Mouse (Mus musculus) stomach, embryonic 15.5 days (tissue): Measurements from ENCODE around the gene Abcb5. TPM values are rescaled to one million over a fixed set of nuclear protein-coding genes. Genes with fewer than 3 reads are reported as not detected.
A peak's percentile ranks its signal among the peaks of the same experiment; 100 is the strongest.
"Not testable (repeated sequence)": the region's sequence is repeated elsewhere in the genome, so short reads cannot be mapped to it uniquely, and the experiment has no call there.

Experiments used
- ATAC-seq: fragments of 200-750 bp; cut with Nextera tagmentation; 2 replicates; pipeline ENCODE4 v1.8.0; 2017; ENCODE audit warnings: low read depth, moderate number of reproducible peaks, moderate TSS enrichment; ENCODE audit not compliant: insufficient read depth, low FRiP score
- H3K27ac ChIP-seq: fragments of 300-500 bp; sonication (generic); 2 replicates; pipeline ENCODE4 v1.5.1; 2015; ENCODE audit warnings: mild to moderate bottlenecking, inconsistent platforms
- H3K27me3 ChIP-seq: fragments of 300-500 bp; sonication (generic); replicated peaks from 2 replicates; pipeline ENCODE4 v1.6.1; 2015; ENCODE audit warnings: inconsistent platforms
- H3K36me3 ChIP-seq: fragments of 300-500 bp; sonication (generic); 2 replicates; pipeline ENCODE4 v1.6.1; 2015; ENCODE audit warnings: inconsistent platforms
- H3K4me1 ChIP-seq: fragments of 300-500 bp; sonication (generic); 2 replicates; pipeline ENCODE4 v1.6.1; 2015; ENCODE audit warnings: inconsistent platforms
- H3K4me2 ChIP-seq: fragments of 300-500 bp; sonication (generic); 2 replicates; pipeline ENCODE4 v1.6.1; 2015; ENCODE audit warnings: mild to moderate bottlenecking, inconsistent platforms
- H3K4me3 ChIP-seq: fragments of 300-500 bp; sonication (generic); replicated peaks from 2 replicates; pipeline ENCODE4 v1.5.1; 2015; ENCODE audit warnings: inconsistent platforms
- H3K9ac ChIP-seq: fragments of 300-500 bp; sonication (generic); 2 replicates; pipeline ENCODE4 v1.6.1; 2015; ENCODE audit warnings: inconsistent platforms
- H3K9me3 ChIP-seq: fragments of 300-500 bp; sonication (generic); 2 replicates; pipeline ENCODE4 v1.6.1; 2016; ENCODE audit warnings: inconsistent platforms
- WGBS: fragments of 180-500 bp; shearing (Covaris S2); methylation state at CpG from one replicate; pipeline ENCODE4 v1.1.7; 2015; 5-methylcytosine and 5-hydroxymethylcytosine counted together
- polyA plus RNA-seq: library from polyadenylated mRNA; unstranded; fragments of >200 nt; fragmentation: Nextera tagmentation; extraction: Ambion mirVana; gene quantifications from 2 replicates; pipeline ENCODE4 v1.2.1, GENCODE M21; 2015

Gene Abcb5
- not detected in 2 replicates for polyA plus RNA-seq

DNA sequence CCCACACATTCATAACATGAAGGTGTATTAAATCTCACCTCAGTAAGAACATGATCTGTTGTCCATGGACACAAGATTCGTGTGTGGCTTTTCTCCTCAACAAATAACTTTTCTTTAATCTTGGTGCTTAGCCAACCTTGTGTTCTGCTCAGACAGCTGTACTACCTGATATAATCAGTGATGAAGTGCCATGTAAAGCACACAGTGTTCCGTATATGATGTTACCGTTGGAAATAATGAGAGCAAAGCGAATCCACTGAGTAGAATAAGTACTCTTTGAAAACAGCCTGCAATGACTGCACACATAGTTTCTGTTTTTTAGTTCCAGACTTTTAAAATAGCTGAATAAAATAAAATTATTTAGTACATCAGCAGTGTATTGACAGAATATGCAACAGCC, at the start of gene Abcb5:
TSS of gene Abcb5 (minus strand) at position 101 of the 400 bp plus-strand sequence.
- H3K27me3 ChIP-seq, result no peaks in the 10 kb centered on the region
- no peaks in the 10 kb centered on the region for H3K4me1 ChIP-seq
- no peak within 1 kb of the TSS for H3K4me2 ChIP-seq
- no peaks in the 10 kb centered on the region for H3K36me3 ChIP-seq
- ATAC-seq, result no peak
- H3K4me3 ChIP-seq, result no peak within 1 kb of the TSS
- H3K27ac ChIP-seq, result no peak within 1 kb of the TSS
- H3K9me3 ChIP-seq, result no peaks in the 10 kb centered on the region
- no peak within 1 kb of the TSS for H3K9ac ChIP-seq
- 75% methylated on average over 4 of the region's 4 CpGs for WGBS

DNA sequence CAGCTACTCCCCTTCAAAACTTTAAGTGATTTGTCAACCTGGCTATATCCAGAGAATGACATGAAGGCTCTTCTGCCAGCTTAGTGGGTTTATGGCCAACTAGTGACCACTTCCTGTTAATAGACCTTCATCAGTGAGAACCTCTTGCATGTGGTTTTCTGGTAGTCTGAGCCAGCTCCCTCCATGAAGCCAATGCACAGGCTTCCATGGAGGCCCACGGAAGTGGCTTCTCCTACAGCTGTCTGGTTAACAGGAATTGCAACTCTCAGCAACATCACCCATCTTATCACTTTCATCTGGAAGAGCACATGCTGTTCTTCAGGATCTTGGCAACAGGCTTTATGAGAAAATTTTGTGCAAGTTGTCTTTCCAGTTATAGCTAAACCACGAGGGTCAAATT, 33.0 kb upstream of the Abcb5 start:
- no peaks in the 10 kb centered on the region for H3K27me3 ChIP-seq
- H3K27ac ChIP-seq, result no peak overlapping the region
- no peaks in the 10 kb centered on the region for H3K9me3 ChIP-seq
- H3K4me2 ChIP-seq, result no peak overlapping the region
- H3K4me3 ChIP-seq, result no peak overlapping the region
- no peak overlapping the region for H3K9ac ChIP-seq
- H3K36me3 ChIP-seq, result no peaks in the 10 kb centered on the region
- no peaks in the 10 kb centered on the region for H3K4me1 ChIP-seq
- no peak for ATAC-seq
- 59% methylated on average over 2 of the region's 2 CpGs for WGBS

DNA sequence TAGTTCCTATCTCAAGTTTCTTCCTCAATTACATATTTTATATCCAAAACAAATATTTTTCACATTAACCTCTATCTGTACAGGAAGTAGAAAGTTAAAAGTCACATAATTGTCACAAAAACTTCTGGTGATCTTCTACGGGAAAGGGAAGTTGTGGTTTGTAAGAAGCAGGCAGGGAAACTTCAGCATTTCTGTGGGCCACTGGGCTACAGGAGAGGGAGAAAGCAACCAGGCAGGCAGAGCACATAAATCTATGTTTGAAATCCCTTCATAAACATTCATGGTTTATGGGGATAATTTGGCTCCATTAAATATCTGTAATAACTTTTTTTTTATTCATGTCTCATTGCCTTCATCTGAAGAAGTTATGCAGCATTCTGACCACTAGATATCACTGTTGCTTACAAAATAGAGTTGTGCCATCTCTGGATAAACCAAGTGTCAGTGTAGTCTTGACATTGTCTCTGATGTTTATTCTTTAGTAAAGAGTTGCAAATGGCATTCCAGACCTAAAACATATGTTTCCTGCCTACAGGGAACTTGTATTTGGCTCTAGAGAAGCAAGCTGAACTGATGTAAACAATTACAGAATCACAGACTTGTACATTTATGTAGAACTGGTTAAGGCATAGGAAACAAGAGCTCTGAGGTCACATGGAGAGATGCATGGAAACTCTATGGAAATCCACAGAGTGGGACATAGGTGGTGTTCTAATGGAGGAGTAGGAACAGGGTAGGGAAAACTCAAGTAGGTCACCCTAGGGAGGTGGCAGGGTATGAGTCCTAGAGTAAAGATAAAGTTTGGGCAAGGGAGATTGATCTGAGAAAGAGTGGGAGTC, 28.3 kb upstream of the Abcb5 start:
- Histone ChIP-seq H3K4me2 (no peak overlapping the region), H3K36me3 (no peaks in the 10 kb centered on the region), H3K27me3 (no peaks in the 10 kb centered on the region), H3K9ac (no peak overlapping the region), H3K9me3 (peaks cover 3% of the 10 kb centered on the region; the same call in 1 of the 2 replicates), H3K4me1 (no peaks in the 10 kb centered on the region), H3K27ac (no peak overlapping the region), H3K4me3 (no peak overlapping the region)
- WGBS, result 62% methylated on average over 1 of the region's 1 CpGs
- ATAC-seq, result peak; percentile 31; the same call in 1 of the 2 replicates

DNA sequence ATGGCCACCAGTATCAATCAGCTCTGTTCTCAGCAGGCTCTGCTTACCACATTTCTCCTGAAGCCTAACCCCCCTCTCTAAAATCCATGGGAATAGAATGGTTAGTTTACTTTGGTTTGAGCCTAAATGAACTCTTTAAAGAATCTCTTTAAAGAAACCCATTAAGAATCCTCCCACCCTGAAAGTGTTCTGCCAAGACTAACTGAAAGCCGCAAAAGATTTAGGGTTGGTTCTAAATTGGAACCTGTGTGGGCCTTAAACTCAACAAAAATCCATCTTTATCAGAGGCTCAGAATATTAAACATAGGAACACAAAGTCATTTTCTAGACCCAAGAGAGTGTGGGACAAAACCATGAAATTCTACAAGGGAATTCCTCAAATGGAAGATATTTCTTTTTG, 18.6 kb upstream of the Abcb5 start:
- 61% methylated on average over 1 of the region's 1 CpGs for WGBS
- H3K4me1 ChIP-seq, result no peaks in the 10 kb centered on the region
- ATAC-seq, result no peak
- H3K27me3 ChIP-seq, result no peaks in the 10 kb centered on the region
- H3K4me2 ChIP-seq, result no peak overlapping the region
- H3K4me3 ChIP-seq, result no peak overlapping the region
- H3K27ac ChIP-seq, result no peak overlapping the region
- no peaks in the 10 kb centered on the region for H3K9me3 ChIP-seq
- H3K9ac ChIP-seq, result no peak overlapping the region
- H3K36me3 ChIP-seq, result no peaks in the 10 kb centered on the region

DNA sequence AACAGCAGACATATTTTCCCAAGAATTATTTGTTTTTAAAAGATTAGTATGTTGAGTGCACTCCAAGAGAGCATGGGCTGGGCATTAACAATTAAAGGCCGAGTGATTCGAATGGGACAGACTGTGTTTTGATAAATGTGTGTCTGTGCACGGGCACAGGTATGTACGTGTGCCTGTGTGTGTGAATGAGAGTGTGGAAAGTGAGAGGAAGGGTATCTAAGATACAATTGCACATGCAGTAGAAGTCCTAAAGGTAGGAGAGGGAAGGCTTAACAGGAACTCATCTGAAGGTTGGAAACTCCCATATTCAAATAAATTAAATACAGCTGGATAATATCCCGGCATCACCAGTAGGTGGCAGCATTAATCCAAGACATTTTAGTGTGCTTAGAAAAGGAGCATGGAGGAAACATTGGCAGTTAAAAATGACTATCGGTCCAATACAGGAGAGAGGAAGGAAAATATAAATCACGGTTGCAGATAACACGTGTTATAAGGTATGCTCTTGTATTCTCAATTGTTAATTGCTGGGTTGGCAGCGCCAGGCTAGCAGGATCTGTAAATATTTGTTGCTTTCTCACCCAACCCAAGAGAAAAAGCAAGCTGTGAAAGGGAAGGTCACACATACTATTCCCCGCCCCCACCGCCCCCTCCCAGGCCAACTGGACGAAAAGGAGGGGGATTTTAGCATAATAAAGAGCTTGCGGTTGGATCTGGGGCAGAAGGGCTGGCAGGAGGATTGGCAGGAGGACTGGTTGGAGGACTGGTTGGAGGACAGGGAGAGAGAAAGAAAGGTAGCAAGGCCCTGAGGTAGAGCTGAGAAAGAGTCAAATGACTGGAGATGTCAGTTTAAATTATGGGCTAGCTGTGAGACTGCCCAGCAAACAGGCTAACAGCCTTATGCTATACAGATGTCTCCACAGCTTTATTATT, 35.6 kb downstream of the Abcb5 start:
- no peaks in the 10 kb centered on the region for H3K36me3 ChIP-seq
- H3K4me2 ChIP-seq, result 0 out of 2 replicates have a peak overlapping the region, but pooled peaks have one; percentile 17
- H3K9ac ChIP-seq, result no peak overlapping the region
- 22% methylated on average over 13 of the region's 13 CpGs for WGBS
- H3K4me1 ChIP-seq, result no peaks in the 10 kb centered on the region
- no peak overlapping the region for H3K27ac ChIP-seq
- no peak overlapping the region for H3K4me3 ChIP-seq
- no peaks in the 10 kb centered on the region for H3K27me3 ChIP-seq
- peak; percentile 71 for ATAC-seq
- no peaks in the 10 kb centered on the region for H3K9me3 ChIP-seq

DNA sequence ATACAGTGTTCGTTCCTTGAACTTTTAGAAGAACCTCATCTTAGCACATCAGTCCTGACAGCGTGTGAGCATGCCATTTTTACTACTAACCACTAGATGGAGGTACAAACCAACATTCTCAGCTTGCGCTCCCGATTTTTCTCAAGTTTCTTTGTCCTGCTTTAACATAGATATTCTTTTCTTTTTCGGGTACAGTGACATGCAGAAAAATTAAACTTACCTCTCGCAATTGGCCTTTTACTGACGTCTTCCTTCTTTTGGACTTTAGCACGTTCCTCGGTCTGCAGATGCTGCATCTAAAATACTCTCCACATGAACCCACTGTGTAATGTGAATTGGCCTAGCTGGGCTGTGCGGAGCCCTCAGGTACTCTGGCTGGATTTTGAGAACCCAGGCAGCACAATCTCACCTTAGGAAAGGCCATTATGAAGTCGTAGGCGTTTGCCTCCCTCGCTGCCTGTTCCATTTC, 39.4 kb downstream of the Abcb5 start:
- no peaks in the 10 kb centered on the region for H3K27me3 ChIP-seq
- H3K4me1 ChIP-seq, result no peaks in the 10 kb centered on the region
- peak overlapping the region; percentile 40; the same call in 1 of the 2 replicates for H3K4me2 ChIP-seq
- no peaks in the 10 kb centered on the region for H3K9me3 ChIP-seq
- H3K9ac ChIP-seq, result no peak overlapping the region
- H3K27ac ChIP-seq, result no peak overlapping the region
- 15% methylated on average over 13 of the region's 13 CpGs for WGBS
- no peaks in the 10 kb centered on the region for H3K36me3 ChIP-seq
- H3K4me3 ChIP-seq, result no peak overlapping the region
- ATAC-seq, result no peak

DNA sequence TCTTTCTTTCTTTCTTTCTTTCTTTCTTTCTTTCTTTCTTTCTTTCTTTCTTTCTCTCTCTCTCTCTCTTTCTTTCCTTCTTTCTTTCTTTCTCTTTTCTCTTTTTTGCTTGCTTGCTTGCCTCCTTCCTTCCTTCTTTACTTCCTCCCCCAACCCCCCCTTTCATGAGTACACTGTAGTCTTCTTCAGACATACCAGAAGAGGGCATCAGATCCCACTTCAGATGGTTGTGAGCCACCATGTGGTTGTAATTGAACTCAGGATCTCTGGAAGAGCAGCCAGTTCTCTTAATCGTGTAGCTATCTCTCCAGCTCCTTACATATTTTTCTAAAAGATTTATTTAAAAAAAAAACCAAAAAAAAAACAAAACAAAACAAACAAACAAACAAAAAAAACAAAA, 42.3 kb downstream of the Abcb5 start:
- not testable (repeated sequence) for ATAC-seq, H3K9me3 ChIP-seq, H3K36me3 ChIP-seq, H3K9ac ChIP-seq, H3K27me3 ChIP-seq, H3K4me2 ChIP-seq, H3K27ac ChIP-seq, H3K4me1 ChIP-seq, H3K4me3 ChIP-seq
- 44% methylated on average over 1 of the region's 1 CpGs for WGBS

DNA sequence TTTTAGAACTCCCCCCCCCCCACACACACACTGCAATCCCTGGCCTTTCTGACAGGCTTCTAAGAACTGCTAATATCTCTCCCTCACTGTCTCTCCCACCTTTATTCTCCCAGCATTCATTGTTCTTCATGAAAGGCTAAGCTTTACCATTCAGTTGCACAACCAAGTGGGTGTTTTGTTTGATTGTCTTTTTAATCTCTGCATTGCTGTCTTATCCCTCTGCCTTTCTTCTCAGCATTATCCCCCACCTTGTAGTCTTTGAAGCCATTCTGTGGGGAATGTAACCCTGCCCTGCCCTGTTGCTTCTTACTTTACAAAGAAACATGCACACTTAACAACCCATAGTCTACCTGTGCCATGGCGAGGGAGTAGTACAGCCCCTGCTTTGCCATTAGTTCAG, 48.5 kb downstream of the Abcb5 start:
- H3K9me3 ChIP-seq, result no peaks in the 10 kb centered on the region
- 46% methylated on average over 1 of the region's 1 CpGs for WGBS
- no peak overlapping the region for H3K4me3 ChIP-seq
- H3K9ac ChIP-seq, result no peak overlapping the region
- no peaks in the 10 kb centered on the region for H3K27me3 ChIP-seq
- ATAC-seq, result no peak
- no peaks in the 10 kb centered on the region for H3K4me1 ChIP-seq
- H3K27ac ChIP-seq, result no peak overlapping the region
- H3K4me2 ChIP-seq, result no peak overlapping the region
- H3K36me3 ChIP-seq, result no peaks in the 10 kb centered on the region

DNA sequence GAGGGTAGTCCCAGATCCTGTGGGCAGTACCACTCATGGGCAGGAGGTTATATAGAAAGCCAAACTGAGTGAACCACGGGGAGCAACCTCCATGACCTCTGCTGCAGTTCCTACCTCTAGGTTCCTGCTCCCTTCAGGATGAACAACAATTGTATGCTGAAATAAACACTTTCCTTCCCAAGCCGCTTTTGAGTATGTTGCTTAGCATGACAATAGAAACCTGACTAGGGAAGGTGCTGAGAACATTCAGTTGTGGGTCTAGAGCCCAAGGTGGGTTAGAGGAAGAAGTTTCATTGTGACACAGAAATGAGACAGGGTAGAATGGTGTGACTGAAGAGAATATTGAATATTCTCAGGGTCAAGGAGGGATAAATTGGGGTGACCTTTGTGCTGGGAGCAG, 55.9 kb downstream of the Abcb5 start:
- ATAC-seq, result no peak
- Histone ChIP-seq H3K4me2 (no peak overlapping the region), H3K9ac (no peak overlapping the region), H3K4me1 (no peaks in the 10 kb centered on the region), H3K4me3 (no peak overlapping the region), H3K27me3 (no peaks in the 10 kb centered on the region), H3K9me3 (no peaks in the 10 kb centered on the region), H3K27ac (no peak overlapping the region), H3K36me3 (no peaks in the 10 kb centered on the region)
- 82% methylated on average over 2 of the region's 2 CpGs for WGBS

DNA sequence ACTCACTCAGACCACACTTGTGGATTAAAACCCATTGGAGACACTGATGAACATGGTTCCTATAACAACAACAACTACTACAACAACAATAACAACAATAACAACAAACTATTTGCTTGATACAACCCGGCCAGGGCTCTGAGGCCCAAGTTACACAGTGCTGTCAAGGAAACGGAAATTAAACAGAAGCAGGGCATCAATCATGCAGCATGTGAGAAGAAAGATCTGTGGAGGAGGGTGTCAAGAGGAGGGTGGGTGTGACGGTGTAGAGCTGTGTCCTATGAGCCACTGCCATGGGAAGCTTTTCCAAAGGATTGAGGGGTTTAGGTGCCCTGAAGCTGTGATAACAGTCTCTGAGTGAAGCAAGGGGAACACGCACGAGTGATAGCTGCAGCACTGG, 64.0 kb downstream of the Abcb5 start:
- Histone ChIP-seq H3K4me3 (no peak overlapping the region), H3K9ac (no peak overlapping the region), H3K4me1 (no peaks in the 10 kb centered on the region), H3K27me3 (no peaks in the 10 kb centered on the region), H3K27ac (no peak overlapping the region), H3K4me2 (no peak overlapping the region), H3K9me3 (no peaks in the 10 kb centered on the region), H3K36me3 (no peaks in the 10 kb centered on the region)
- 26% methylated on average over 5 of the region's 5 CpGs for WGBS
- no peak for ATAC-seq

DNA sequence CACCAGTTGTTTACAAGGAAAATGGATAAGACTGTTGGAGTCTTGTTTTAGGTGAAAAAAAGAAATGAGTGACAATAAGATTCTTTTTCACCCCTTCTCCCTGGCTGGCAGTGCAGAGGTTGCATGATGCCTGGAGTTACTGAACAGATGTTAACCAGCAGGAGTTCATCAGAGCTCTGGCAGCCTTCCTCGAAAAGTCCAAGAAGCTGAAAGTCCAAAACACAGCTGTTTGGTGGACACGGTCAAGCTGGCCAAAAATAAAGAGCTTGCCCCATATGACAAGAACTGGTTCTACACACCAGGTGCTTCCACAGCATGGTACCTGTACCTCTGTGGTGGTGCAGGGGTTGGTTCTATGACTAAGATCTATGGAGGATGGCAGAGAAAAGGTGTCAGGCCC, 78.3 kb downstream of the Abcb5 start:
- Histone ChIP-seq H3K27ac (no peak overlapping the region), H3K9ac (no peak overlapping the region), H3K4me3 (no peak overlapping the region), H3K9me3 (no peaks in the 10 kb centered on the region), H3K27me3 (no peaks in the 10 kb centered on the region), H3K4me2 (no peak overlapping the region), H3K36me3 (no peaks in the 10 kb centered on the region), H3K4me1 (no peaks in the 10 kb centered on the region)
- 50% methylated on average over 2 of the region's 2 CpGs for WGBS
- no peak for ATAC-seq

DNA sequence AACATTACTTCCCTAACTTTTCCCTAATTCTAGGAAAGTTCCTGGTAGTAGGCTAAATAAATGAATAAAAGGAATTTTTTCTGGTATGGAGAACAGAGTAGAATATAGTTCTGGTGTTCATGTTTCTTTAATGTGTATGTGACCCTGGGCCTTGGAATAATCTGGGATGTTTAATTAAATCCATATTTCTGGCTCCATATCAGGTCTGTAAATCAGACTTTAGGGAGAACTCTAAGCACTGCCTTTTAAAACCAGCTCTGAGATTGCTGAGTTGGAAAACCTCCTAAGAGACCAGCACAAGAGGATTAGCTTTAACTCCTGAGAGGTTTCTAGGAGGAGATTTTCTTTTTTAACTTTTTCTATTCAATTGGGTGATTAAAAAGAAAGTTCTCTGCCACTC, 83.4 kb downstream of the Abcb5 start:
- no peak overlapping the region for H3K27ac ChIP-seq
- no peaks in the 10 kb centered on the region for H3K36me3 ChIP-seq
- no peak overlapping the region for H3K4me2 ChIP-seq
- no peaks in the 10 kb centered on the region for H3K4me1 ChIP-seq
- no peaks in the 10 kb centered on the region for H3K9me3 ChIP-seq
- H3K27me3 ChIP-seq, result no peaks in the 10 kb centered on the region
- H3K9ac ChIP-seq, result no peak overlapping the region
- ATAC-seq, result no peak
- no peak overlapping the region for H3K4me3 ChIP-seq
